Mouse (Mus musculus): Measurements from ENCODE around the gene Rasal2.
A peak's percentile ranks its signal among the peaks of the same experiment; 100 is the strongest.

The Rasal2 gene

DNA sequence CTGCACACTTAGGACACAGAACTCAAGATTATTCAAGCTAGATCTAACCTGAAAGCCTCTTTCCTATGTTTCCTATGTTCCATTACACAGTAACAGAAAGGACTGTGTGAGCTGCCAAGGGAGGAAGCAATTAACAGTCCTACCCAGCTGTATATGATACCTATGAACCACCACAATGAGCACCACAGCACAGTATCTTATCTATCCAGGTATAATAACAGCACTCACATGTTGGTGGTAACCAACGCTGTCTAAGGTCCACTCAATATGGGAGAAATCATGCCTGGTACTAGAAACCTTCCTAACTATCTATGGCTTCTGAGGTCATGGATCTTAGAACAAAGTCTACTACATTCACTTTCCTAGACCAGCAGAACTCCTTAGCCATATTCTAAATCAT lies 89.3 kb downstream of the Rasal2 start:
- no peak for DNase-seq

DNA sequence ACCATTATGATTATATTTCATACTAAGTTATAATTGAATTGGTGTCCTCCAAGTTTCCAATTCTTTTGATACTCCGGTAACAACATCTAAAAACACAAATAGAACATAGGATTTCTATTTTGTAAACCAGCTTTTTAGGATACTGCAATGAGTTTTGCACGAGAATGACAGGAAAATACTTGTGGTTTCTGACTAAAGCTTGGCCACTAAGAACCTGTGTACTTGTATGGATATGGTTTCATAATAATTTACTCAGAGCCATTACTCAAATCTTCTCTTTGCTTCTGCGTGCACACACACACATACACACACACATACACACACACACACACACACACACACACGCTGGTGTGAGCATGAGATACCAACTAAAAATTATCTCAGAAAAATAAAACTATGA lies 93.5 kb downstream of the Rasal2 start:
- DNase-seq = no peak

DNA sequence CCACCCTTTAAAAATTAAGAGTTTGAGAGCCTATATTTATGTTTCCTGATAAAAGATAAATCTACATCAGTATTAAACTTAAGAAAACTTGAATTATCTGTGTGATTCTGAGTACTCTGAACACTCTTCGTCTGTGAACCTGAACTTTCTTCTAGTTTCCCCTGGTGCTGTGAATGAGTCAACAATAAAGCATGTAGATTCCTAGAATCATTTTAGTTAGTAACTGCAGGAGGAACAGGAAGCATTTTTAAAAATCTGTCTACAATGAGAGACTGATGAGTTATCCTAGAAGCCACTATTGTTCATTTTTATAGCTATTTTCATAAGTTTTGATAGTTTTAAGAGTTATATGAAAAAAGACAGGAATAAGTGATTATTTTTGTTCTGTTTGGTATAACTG lies 111.1 kb downstream of the Rasal2 start:
- no peak for DNase-seq

DNA sequence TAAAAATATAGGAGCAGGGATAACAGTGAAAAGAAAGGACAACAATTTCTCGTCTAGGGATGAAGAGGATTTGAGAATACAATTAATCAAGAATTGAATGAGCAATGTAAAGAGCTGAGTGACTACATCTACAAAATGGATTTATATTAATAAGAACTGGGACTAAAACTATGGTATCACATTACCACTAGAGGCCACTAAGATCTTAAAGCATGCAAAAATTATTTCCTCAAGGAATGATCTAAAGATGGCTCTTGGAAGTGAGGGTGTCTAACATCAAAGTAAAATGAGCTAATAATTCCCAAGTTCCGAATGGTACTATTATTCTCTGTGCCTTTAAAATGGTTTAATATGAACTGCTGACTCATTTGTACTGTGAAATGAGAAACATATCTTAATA lies 112.8 kb downstream of the Rasal2 start:
- no peak for DNase-seq

DNA sequence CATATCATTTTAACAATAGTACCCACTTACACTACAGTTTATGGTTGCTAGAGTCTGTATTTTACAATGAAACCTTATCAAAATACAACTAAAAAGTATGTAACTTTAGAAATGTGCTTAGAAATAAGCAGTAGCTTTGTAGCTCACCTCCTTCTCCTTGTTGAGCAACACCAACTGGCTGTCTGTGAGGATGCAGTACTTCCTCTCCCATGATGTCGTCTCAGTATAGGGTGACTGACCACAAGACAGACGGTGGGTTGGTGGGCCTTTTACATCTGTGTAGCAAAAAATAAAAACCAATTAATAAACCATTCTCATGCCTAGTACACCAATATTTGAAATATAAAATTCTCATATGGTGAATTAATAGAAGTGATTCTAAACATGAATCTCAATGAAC lies 113.4 kb downstream of the Rasal2 start:
- DNase-seq = no peak

DNA sequence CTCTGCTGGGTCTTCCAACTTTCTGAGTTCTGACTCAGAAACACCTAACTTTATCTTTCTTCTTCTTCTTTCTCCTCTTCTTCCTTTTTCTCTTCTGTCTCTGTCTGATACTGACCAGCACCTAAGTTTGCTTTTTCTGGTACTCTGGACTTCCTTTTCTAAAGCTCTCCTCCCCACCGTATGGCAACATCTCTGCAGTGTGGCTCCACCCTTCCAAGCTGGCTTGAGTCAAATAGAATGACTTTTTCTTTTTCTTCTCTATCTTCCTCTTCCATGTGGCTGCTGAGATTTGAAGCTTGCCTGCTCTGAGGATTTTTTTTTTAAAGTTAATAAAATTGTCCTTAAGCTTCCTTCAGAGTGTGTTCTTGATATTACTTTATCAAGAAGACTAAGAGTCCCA lies 115.3 kb downstream of the Rasal2 start:
- no peak for DNase-seq

DNA sequence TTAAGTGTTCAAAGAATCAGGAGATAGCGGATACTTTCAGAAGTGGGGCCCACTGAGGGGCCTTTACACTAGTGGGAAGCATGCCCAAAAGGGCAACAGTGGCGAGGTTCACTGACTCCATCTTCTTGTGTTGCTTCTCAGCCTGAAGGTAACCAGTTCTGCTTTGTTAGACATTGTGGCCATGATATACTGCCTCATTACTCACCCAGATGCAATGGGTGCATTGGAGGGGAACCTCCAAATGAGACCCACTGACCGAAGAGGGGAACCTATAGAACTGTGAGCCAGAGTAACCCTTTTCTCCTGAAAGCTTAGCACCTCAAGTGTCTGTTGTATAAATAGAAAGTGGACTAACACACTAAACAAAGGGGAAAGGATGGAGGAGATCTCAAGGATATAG lies 116.5 kb downstream of the Rasal2 start:
- DNase-seq = no peak

DNA sequence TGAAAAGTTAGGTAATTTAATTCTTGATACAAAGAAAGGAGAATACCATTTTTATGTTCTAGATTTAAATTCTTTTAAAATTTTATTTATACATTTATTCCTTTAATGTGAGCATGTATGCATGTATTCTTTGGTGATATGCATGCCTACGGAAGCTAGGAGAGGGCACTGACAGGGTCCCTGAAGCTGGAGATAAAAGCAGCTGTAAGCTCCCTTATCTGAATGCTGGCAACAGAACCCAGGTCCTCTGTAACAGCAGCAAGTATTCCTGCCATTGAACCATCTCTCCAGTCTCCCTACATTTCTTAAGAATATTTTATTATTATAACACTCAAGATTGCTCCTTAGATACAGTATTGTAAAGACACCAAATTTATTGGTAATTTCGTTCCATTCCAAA lies 122.2 kb downstream of the Rasal2 start:
- no peak for DNase-seq

DNA sequence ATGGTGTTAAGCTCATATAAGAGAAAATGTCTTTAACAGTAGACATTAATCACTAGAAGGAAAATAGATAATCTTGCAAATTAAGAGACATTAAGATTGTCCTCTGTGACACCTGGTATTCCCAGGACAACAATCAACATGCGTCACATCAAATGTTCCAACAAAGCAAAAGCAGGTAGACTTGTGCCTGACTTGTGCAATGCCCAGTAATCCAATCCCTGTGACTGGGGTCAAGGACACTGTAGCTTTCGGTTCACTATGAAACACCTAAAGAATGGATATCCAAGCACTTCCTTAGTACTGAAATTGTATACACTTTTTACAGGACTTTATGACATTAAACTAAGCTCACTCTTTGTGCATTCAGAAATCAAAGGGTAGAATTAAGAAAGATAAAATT lies 123.1 kb downstream of the Rasal2 start:
- no peak for DNase-seq

DNA sequence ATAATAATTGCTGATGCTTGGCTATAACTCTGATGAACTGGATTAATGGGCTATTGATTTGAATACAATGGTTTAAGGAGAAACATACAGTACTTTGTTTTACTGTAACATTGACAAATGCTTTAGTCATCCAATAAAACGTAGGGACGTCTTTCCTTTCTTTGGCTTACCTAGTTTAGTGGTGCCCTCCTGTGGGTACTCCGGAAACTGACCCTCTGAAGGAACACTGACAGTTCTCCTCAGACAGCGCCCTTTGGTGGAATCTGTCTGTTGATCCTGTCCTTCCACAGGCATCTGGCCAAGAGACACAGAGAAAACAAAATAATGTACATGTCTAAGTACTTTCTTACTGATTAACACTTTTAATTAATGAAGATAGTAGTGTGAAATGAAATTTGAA lies 125.8 kb downstream of the Rasal2 start:
- DNase-seq = peak; percentile 33

DNA sequence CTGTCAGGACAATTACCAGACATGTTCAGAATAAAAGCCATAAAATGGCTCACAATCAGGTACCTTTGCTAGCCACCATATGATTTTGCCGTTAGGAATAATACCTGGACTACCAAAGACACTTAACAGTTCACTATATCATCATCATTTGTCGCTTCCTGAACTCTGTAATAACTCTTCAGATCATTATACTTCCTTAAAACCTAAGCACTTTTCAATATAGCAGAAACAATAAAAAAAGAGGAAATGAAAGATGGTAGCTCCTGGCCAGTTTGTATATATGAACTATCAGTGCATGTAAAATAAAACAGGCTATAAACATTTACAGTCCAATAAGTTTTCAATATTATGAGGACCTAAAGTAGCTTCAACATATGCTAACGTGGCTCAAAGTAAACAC lies 127.0 kb downstream of the Rasal2 start:
- DNase-seq = no peak

DNA sequence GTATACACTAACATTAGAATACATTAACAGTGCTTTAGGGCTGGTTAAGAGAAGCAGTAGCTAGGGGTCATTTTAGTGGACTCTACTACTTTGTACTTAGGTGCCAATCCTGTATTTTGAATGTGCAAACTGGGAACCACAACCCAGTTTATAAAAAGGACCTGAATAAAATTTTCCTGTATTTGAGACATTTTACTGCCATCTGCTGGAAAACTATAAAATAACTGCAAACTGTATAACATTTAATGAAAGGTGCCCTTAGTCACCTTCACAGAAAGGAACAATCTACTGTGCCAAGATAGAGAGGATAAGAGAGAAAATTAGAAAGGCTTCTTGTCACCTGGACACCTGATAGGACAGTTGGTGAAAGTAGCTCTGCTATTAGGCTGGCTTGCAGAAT lies 131.6 kb downstream of the Rasal2 start:
- DNase-seq = no peak

DNA sequence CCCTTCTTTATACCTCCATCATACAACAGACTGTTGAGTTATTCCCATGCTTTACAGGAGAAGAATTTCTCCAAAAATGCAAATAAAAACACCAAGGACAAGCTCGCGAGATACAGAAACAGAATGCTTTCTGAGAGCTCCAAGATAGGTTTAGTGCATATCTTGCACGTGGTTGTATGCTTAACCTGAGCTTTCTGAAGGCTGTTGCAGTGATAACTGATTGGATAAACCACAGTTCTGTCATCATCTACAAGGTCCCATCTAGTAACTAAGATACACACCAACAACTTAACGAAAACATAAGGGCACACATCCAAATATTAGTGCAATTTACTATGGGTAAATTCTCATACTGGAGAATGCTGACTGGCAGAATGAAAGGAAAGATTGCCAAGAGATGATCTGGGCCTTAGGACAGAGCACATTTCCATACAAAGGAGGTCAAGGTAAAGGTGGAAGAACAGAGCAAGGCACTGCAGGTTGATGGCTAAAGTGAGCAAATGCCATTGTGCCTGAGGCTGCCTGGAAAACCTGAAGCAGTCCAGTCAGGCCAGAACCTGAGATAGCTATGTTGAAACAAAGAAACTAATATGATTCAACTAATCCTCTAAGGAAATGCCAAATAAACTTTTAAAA lies 136.6 kb downstream of the Rasal2 start:
- DNase-seq = no peak

DNA sequence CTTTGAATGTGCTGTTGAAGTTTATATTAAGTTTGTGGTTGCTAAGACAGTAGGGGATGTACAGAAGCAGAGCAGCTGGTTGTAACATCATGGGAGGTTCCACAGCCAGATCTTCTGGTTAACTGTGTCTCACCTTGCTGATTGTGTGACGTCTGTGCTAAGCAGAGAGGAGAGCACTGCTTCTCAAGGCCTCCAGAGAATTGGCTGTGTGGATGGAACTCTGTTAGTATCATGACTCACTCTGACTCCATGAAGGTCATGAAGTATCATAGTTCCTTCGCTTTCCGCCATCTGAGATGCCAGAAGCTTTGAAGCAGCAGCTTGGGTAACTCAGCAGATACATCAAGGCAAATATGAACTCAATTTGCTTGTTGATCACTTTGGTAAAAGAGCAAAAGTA lies 144.5 kb downstream of the Rasal2 start:
- DNase-seq = no peak

DNA sequence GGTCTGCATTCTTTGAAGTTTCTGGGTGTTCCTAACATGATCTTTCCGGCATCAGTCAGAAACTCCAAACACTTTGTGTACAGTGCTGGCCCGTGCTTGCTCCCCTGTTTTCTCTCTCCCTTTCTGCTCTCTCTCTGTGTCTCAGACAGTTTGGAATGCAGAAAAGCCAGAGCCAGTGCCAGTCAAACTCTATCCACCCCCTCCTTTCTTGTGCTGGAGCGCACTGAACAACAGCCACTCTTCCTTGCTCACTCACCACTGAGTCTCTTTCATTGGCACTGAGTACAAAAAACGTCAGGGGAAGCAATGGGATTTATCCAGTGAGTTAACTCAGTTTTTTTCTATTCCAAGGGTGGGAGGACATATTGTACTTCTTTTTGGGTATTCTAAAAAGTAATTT lies 155.8 kb downstream of the Rasal2 start:
- DNase-seq = peak; percentile 25

DNA sequence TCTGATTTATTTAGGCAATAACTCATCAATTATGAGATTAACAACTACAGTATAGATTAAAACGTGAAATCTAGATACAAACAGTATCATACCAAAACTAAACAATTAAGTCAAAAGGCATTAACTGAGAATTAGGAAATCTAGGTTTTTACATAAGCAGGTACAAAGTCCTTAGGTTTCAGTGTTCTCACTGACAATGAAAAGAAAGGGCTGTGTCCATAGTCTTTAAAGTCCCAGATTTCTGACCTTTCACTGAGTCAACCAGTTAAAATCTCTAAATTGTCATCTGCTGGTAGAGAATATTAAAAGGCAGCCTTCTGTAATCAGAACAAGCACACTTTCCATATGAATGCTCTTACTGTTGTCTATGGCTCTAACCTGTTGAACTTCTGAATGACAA lies 156.6 kb downstream of the Rasal2 start:
- DNase-seq = no peak

DNA sequence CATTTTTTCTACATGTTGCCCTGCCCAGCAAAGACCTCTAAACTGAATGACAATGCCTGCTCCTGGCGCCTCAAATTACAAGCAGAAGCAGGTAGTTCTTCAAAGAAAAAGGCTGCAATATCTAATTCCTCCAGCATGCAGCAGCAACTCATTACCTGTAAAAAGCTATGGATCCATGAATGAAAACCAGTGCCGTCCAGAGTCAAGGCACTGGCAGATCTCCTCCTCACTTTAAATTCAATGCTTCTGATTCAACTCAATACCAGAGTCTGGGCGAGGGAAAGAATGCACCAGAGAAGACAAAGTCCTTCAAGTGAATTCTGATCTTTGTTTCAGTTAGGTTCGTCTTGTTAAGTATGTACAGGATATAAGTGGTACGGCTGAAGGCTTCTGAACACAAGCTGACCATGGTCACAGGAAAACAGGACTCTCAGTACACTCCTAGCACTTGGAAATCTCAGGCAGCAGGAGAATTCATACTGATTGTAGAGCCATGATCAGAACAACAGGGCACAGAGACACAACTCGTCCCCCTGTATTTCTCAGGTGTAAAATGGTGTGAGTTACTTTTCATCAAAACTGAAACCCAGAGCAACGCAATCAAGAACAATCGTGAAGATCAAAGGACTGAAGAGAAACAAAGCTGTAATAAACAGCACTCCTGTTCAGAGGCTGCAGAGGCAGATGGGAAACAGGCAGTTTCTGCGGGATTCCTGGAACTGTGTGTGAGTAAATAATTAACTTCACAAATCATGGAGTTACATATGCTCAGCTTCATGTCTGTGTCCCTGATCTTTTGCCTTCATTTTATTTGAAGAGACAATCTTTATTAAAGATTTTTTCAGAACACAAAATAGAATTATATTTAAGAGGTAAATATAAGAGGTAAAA lies 158.6 kb downstream of the Rasal2 start:
- DNase-seq = no peak

DNA sequence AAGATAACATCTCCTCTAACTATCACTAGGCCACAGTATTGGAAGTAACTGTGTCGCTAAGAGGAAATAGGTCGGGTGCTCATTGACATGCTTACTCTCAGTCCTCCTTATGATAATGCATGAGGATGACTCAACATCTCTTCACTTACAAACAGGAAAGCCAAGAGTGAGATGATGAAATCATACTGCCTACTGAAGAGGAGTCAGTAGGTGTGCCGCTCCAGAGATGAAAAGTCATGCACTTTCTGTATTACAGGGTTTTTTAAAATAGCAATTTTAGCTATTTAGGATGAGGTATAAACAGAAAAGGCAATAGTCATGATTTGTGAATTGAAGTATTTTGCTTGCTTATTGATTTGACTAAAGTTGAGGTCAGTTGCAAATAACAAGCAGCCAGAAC lies 164.3 kb downstream of the Rasal2 start:
- no peak for DNase-seq

DNA sequence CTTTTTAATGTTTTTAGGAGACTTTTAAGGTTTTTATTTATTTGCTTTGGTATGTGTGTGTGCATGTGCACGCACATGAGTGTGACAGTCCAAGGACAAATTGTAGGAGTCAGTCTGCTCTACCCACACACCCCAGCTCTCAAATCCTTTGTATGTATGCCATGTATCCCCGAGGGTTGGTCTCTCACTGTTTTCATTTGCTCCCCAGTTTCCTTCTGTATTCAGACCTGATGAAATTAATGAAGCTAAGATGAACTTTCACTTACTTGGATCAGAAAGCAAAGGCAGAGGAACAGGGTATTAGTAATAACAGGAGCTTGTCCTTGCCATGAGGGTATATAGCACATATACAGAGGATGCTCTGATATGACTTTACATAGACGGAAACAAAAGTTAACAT lies 165.1 kb downstream of the Rasal2 start:
- DNase-seq = no peak

DNA sequence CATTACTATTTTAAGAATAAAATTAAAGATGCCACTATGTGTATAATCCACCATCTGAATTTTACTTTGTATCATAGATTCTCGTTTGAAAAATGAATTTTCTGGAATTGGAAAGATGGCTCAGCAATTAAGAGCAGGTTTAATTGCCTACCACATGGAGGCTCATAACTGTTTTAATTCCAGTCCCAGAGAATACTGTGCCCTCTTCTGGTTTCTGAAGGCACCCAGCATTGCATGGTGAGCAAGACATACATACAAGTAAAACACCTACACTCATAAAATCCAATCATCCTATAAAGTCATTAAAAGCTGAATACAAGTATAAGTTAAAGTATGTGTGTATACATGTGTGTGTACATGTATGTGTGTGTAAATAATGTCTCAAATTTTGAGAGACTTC lies 165.6 kb downstream of the Rasal2 start:
- DNase-seq = no peak

DNA sequence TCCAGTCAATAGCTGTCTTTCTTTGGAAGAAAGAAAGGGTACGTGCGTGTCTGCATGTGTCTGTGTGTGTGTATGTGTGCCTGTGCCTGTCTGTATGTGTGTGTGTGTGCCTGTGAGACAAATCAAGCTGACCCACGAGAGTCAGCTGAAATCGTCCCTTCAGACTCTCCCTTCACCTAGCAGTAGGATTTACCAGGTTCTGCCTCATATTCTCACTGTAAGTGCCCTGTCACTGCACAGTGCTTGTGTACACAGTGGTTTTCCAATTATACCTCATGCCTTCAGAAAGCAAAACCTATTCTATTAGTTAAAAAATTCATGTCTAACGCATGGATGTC lies 168.0 kb downstream of the Rasal2 start:
- DNase-seq = no peak

DNA sequence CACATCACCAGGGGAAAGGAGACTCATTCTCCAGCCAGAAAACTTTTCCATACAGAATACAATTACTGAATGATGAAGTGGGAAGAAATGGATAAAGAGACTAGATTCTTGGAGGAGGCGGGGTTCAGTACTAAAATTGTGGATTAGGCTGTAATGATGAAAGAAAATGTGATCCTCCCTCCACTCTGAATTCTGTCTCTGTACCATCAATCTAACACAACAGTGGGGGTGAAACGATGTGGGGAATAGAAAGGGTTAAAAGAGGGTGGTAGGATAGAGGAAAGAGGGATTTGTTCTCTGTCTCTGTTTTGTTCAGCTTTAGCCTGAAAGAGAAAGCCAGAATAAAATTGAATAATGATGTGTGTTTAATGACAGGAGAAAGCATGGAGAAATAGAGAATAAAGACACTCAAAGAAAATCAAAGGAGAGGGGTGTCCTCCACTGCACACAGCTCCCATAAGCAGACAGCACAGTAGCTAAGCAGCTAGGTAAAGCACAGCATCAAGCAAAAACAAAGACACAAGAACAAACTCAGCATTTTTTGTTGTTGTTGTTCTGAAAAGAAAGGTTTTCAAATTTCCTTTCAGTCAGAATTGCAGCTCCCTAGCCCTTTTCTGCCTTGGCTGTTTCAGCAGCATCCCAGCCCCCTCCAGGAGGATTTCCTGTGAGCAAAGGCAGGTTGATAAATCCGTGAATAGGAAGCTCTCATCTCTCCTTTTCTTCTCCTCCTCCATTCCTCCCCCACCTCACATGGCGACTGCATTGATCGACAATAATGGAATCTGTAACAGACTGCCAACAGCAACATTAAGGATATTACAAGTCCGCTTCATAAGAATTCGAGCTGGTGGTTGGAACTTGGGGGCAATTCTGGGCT lies 168.6 kb downstream of the Rasal2 start:
- no peak for DNase-seq

DNA sequence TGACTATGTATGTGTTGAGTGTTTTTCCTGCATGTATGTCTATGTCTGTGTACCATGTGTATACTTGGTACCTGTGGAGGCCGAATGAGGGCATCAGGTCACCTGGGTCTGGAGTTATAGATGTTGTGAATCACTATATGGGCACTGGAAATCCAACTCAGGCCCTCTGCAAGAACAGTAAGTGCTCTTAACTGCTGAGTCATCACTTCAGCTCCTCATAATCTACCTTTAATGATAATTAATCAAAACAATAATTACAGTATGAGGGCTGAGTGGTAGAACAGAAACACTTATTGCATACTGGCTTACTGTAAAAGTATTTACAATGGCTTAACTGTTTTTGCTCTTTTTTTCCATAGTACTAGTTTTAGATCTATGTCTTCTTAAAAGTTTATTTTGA lies 172.7 kb downstream of the Rasal2 start:
- no peak for DNase-seq
